Mouse (Mus musculus): Measurements from ENCODE around the gene Odam. TPM values are rescaled to one million over a fixed set of nuclear protein-coding genes. Genes with fewer than 3 reads are reported as not detected.

Gene Odam
- polyA plus RNA-seq (2012; rRNA removed) (not detected in 2 replicates), polyA plus RNA-seq (2014; fragmentation: Nextera tagmentation; extraction: Ambion mirVana) (not detected in 2 replicates)

- DNase-seq (ENCODE audit: low read depth in 3 of 3, low spot score in 3 of 3) (no peak), ATAC-seq (ENCODE audit: insufficient read depth) (no peak)
- no peak within 1 kb of the TSS for H3K4me2 ChIP-seq (ENCODE audit: low read depth)
- H3K9ac ChIP-seq (replicated peaks), result no peak within 1 kb of the TSS
- no peak within 1 kb of the TSS for H3K27ac ChIP-seq
- H3K36me3 ChIP-seq (replicated peaks; ENCODE audit: control insufficient read depth, insufficient read depth, low read depth), result no peaks in the 10 kb centered on the region
- H3K4me3 ChIP-seq (ENCODE audit: insufficient read depth in 1 of 2, low read depth in 2 of 2, low read length in 2 of 2), result no peak within 1 kb of the TSS
- 64% methylated on average over 1 of the region's 1 CpGs for WGBS (ENCODE audit: insufficient replicate concordance)
- H3K4me1 ChIP-seq (replicated peaks; ENCODE audit: control insufficient read depth in 2 of 2, insufficient read depth in 2 of 2, low read length in 1 of 2), result no peaks in the 10 kb centered on the region
- H3K9me3 ChIP-seq (ENCODE audit: control insufficient read depth, low read length), result no peaks in the 10 kb centered on the region
- H3K27me3 ChIP-seq (ENCODE audit: control insufficient read depth, insufficient read depth, low read length), result no peaks in the 10 kb centered on the region
- TF ChIP-seq EP300 (IDR thresholded peaks at IDR 0.05; ENCODE audit: low read depth), result no peak
- TF ChIP-seq CTCF (IDR thresholded peaks at IDR 0.05; ENCODE audit: low read depth), result no peak
Observed at GRCm38 (mm10) chr5:87884729-87885128, at the start of gene Odam. TSS of gene Odam (plus strand) at chr5:87885029.

- Histone ChIP-seq H3K36me3 (replicated peaks; ENCODE audit: control insufficient read depth, insufficient read depth, low read depth) (no peaks in the 10 kb centered on the region), H3K9ac (replicated peaks) (no peak overlapping the region), H3K4me1 (replicated peaks; ENCODE audit: control insufficient read depth in 2 of 2, insufficient read depth in 2 of 2, low read length in 1 of 2) (no peaks in the 10 kb centered on the region), H3K4me2 (ENCODE audit: low read depth) (no peak overlapping the region), H3K27ac (no peak overlapping the region), H3K27me3 (ENCODE audit: control insufficient read depth, insufficient read depth, low read length) (no peaks in the 10 kb centered on the region), H3K4me3 (ENCODE audit: insufficient read depth in 1 of 2, low read depth in 2 of 2, low read length in 2 of 2) (no peak overlapping the region), H3K9me3 (ENCODE audit: control insufficient read depth, low read length) (no peaks in the 10 kb centered on the region)
- no peak for DNase-seq (ENCODE audit: low read depth in 3 of 3, low spot score in 3 of 3)
- ATAC-seq (ENCODE audit: insufficient read depth), result no peak
- TF ChIP-seq CTCF (IDR thresholded peaks at IDR 0.05; ENCODE audit: low read depth) (no peak), EP300 (IDR thresholded peaks at IDR 0.05; ENCODE audit: low read depth) (no peak)
- 64% methylated on average over 3 of the region's 3 CpGs for WGBS (ENCODE audit: insufficient replicate concordance)
Observed at GRCm38 (mm10) chr5:87855136-87855716, 29.6 kb upstream of the Odam start.

GRCm38 (mm10) chr5:87870084-87870483 is 14.7 kb upstream of the Odam start:
- Histone ChIP-seq H3K36me3 (replicated peaks; ENCODE audit: control insufficient read depth, insufficient read depth, low read depth) (no peaks in the 10 kb centered on the region), H3K4me3 (ENCODE audit: insufficient read depth in 1 of 2, low read depth in 2 of 2, low read length in 2 of 2) (no peak overlapping the region), H3K27me3 (ENCODE audit: control insufficient read depth, insufficient read depth, low read length) (no peaks in the 10 kb centered on the region), H3K4me2 (ENCODE audit: low read depth) (no peak overlapping the region), H3K27ac (no peak overlapping the region), H3K4me1 (replicated peaks; ENCODE audit: control insufficient read depth in 2 of 2, insufficient read depth in 2 of 2, low read length in 1 of 2) (no peaks in the 10 kb centered on the region), H3K9ac (replicated peaks) (no peak overlapping the region), H3K9me3 (ENCODE audit: control insufficient read depth, low read length) (no peaks in the 10 kb centered on the region)
- TF ChIP-seq EP300 (IDR thresholded peaks at IDR 0.05; ENCODE audit: low read depth), result no peak
- no peak for TF ChIP-seq CTCF (IDR thresholded peaks at IDR 0.05; ENCODE audit: low read depth)
- ATAC-seq (ENCODE audit: insufficient read depth), result no peak
- no peak for DNase-seq (ENCODE audit: low read depth in 3 of 3, low spot score in 3 of 3)
- WGBS (ENCODE audit: insufficient replicate concordance), result 54% methylated on average over 2 of the region's 2 CpGs

GRCm38 (mm10) chr5:87871423-87871822 is 13.4 kb upstream of the Odam start:
- H3K4me3 ChIP-seq (ENCODE audit: insufficient read depth in 1 of 2, low read depth in 2 of 2, low read length in 2 of 2), result no peak overlapping the region
- no peaks in the 10 kb centered on the region for H3K27me3 ChIP-seq (ENCODE audit: control insufficient read depth, insufficient read depth, low read length)
- H3K4me1 ChIP-seq (replicated peaks; ENCODE audit: control insufficient read depth in 2 of 2, insufficient read depth in 2 of 2, low read length in 1 of 2), result no peaks in the 10 kb centered on the region
- H3K9me3 ChIP-seq (ENCODE audit: control insufficient read depth, low read length), result no peaks in the 10 kb centered on the region
- H3K36me3 ChIP-seq (replicated peaks; ENCODE audit: control insufficient read depth, insufficient read depth, low read depth), result no peaks in the 10 kb centered on the region
- 25% methylated on average over 4 of the region's 4 CpGs for WGBS (ENCODE audit: insufficient replicate concordance)
- H3K9ac ChIP-seq (replicated peaks), result no peak overlapping the region
- ATAC-seq (ENCODE audit: insufficient read depth) (no peak), DNase-seq (ENCODE audit: low read depth in 3 of 3, low spot score in 3 of 3) (no peak)
- TF ChIP-seq EP300 (IDR thresholded peaks at IDR 0.05; ENCODE audit: low read depth) (no peak), CTCF (IDR thresholded peaks at IDR 0.05; ENCODE audit: low read depth) (peak; percentile 47)
- H3K4me2 ChIP-seq (ENCODE audit: low read depth), result no peak overlapping the region
- no peak overlapping the region for H3K27ac ChIP-seq

GRCm38 (mm10) chr5:87925372-87925771 is 40.5 kb downstream of the Odam start, which contains the start of gene Csn3:
TSS of gene Csn3 (plus strand) at chr5:87925579.
- WGBS (ENCODE audit: insufficient replicate concordance), result 41% methylated on average over 5 of the region's 5 CpGs

More at GRCm38 (mm10) chr5:87925372-87925771, 40.5 kb downstream of the Odam start, which contains the start of gene Csn3:
- ATAC-seq (ENCODE audit: insufficient read depth) (no peak), DNase-seq (ENCODE audit: low read depth in 3 of 3, low spot score in 3 of 3) (no peak)
- no peaks in the 10 kb centered on the region for H3K9me3 ChIP-seq (ENCODE audit: control insufficient read depth, low read length)
- H3K36me3 ChIP-seq (replicated peaks; ENCODE audit: control insufficient read depth, insufficient read depth, low read depth), result no peaks in the 10 kb centered on the region
- H3K4me1 ChIP-seq (replicated peaks; ENCODE audit: control insufficient read depth in 2 of 2, insufficient read depth in 2 of 2, low read length in 1 of 2), result no peaks in the 10 kb centered on the region
- TF ChIP-seq EP300 (IDR thresholded peaks at IDR 0.05; ENCODE audit: low read depth), result no peak
- no peak for TF ChIP-seq CTCF (IDR thresholded peaks at IDR 0.05; ENCODE audit: low read depth)
- no peak within 1 kb of the TSS for H3K9ac ChIP-seq (replicated peaks)
- H3K27ac ChIP-seq, result no peak within 1 kb of the TSS
- H3K4me3 ChIP-seq (ENCODE audit: insufficient read depth in 1 of 2, low read depth in 2 of 2, low read length in 2 of 2), result no peak within 1 kb of the TSS
- no peaks in the 10 kb centered on the region for H3K27me3 ChIP-seq (ENCODE audit: control insufficient read depth, insufficient read depth, low read length)
- no peak within 1 kb of the TSS for H3K4me2 ChIP-seq (ENCODE audit: low read depth)
